8 mouse cellular contexts compared by ENCODE assay signal in the genomic region with DNA sequence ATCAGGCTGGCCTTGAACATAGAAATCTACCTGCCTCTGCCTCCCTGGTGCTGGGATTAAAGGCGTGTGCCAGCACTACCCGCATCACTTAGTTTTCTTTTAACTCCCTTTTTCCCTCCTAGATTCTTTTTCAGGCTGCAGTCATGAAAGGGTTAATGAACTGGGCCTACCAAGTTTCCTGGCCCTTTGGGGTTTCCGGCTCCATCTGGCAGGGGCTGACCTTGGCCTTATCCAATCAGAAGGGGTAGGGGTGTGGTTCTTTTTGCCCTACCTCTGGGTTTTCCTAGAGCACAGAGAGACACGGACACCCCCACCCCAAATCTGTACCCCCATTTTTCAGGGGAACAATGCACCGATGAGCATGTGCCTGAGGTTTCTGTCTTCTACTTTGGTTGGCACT. TPM values are rescaled to one million over a fixed set of nuclear protein-coding genes. Genes with fewer than 3 reads are reported as not detected.
DNase-seq lines count a peak whose midpoint lies in the region; ATAC-seq and TF ChIP-seq lines count a peak whose summit lies in the region.

No protein-coding gene starts in this region.

- H3K4me2 ChIP-seq in hindbrain, postnatal 0 days (ENCODE audit: low read depth, low read length) = peak overlapping the region; percentile 27; the same call in 1 of the 2 replicates
- H3K4me2 ChIP-seq in liver, embryonic 13.5 days = peak overlapping the region; percentile 78
- peak overlapping the region; percentile 40 for H3K4me2 ChIP-seq in neural tube, embryonic 12.5 days (replicated peaks)

- H3K27me3 ChIP-seq in hindbrain, postnatal 0 days (ENCODE audit: insufficient read depth, low read length) = no peaks in the 10 kb centered on the region
- no peaks in the 10 kb centered on the region for H3K27me3 ChIP-seq in liver, embryonic 13.5 days
- H3K27me3 ChIP-seq in neural tube, embryonic 12.5 days (replicated peaks) = no peaks in the 10 kb centered on the region

- peaks cover 43% of the 10 kb centered on the region for H3K36me3 ChIP-seq in hindbrain, postnatal 0 days (ENCODE audit: insufficient read depth, low read length)
- peaks cover 70% of the 10 kb centered on the region for H3K36me3 ChIP-seq in liver, embryonic 13.5 days
- peaks cover 48% of the 10 kb centered on the region for H3K36me3 ChIP-seq in neural tube, embryonic 12.5 days

- H3K4me3 ChIP-seq in layer of hippocampus, adult 2 months = peak overlapping the region; percentile 13
- H3K4me3 ChIP-seq in hindbrain, postnatal 0 days (ENCODE audit: low read length) = no peak overlapping the region
- peak overlapping the region; percentile 98 for H3K4me3 ChIP-seq in liver, embryonic 13.5 days (replicated peaks)
- no peak overlapping the region for H3K4me3 ChIP-seq in neural tube, embryonic 12.5 days

- 0 out of 2 replicates have a peak, but pooled peaks cover 11% of the 10 kb centered on the region for H3K4me1 ChIP-seq in hindbrain, postnatal 0 days (ENCODE audit: insufficient read depth, low read length)
- peaks cover 66% of the 10 kb centered on the region for H3K4me1 ChIP-seq in liver, embryonic 13.5 days (replicated peaks)
- H3K4me1 ChIP-seq in neural tube, embryonic 12.5 days = peaks cover 27% of the 10 kb centered on the region

- WGBS in hindbrain, postnatal 0 days = 30% methylated on average over 5 of the region's 5 CpGs
- 19% methylated on average over 5 of the region's 5 CpGs for whole genome bisulfite sequencing in liver, embryonic 13.5 days (ENCODE audit: insufficient replicate concordance)
- 48% methylated on average over 5 of the region's 5 CpGs for WGBS in neural tube, embryonic 12.5 days

- H3K9me3 ChIP-seq in hindbrain, postnatal 0 days (ENCODE audit: low read length) = no peaks in the 10 kb centered on the region
- H3K9me3 ChIP-seq in liver, embryonic 13.5 days (replicated peaks) = no peaks in the 10 kb centered on the region
- H3K9me3 ChIP-seq in neural tube, embryonic 12.5 days = no peaks in the 10 kb centered on the region

- no peak overlapping the region for H3K9ac ChIP-seq in hindbrain, postnatal 0 days (replicated peaks; ENCODE audit: low read length)
- peak overlapping the region; percentile 100 for H3K9ac ChIP-seq in liver, embryonic 13.5 days
- no peak overlapping the region for H3K9ac ChIP-seq in neural tube, embryonic 12.5 days

- 0 out of 2 replicates have a peak overlapping the region, but pooled peaks have one; percentile 8 for H3K27ac ChIP-seq in layer of hippocampus, adult 2 months
- H3K27ac ChIP-seq in hindbrain, postnatal 0 days = no peak overlapping the region
- H3K27ac ChIP-seq in liver, embryonic 13.5 days = peak overlapping the region; percentile 98
- H3K27ac ChIP-seq in neural tube, embryonic 12.5 days = no peak overlapping the region

- no peak for DNase-seq in layer of hippocampus, adult 2 months (ENCODE audit: low spot score in 2 of 2)
- DNase-seq in layer of hippocampus, postnatal 36 days = no peak
- peak; percentile 55 for DNase-seq in brain, adult 2 months (ENCODE audit: low read depth, low spot score)
- DNase-seq in gastrocnemius, postnatal 10 days = peak; percentile 77
- DNase-seq in hindbrain, postnatal 0 days (ENCODE audit: low spot score) = peak; percentile 84
- DNase-seq in liver, embryonic 13.5 days = peak; percentile 66

- no peak for TF ChIP-seq CTCF in layer of hippocampus, adult 2 months (conservative IDR thresholded peaks at IDR 0.05)
- TF ChIP-seq CTCF in hindbrain, postnatal 0 days (IDR thresholded peaks at IDR 0.05; ENCODE audit: low read depth) = no peak

- no peak for ATAC-seq in hindbrain, postnatal 0 days
- no peak for ATAC-seq in liver, embryonic 13.5 days (ENCODE audit: low read depth)
- no peak for ATAC-seq in neural tube, embryonic 12.5 days (ENCODE audit: low FRiP score, low read depth)
- ATAC-seq in frontal cortex, adult (ENCODE audit: low TSS enrichment) = no peak

RNA-seq across cellular contexts. Expression of a gene that starts 3.1 kb away (rescaled TPM):
- total RNA-seq in layer of hippocampus, adult 2 months (2021) = 10 to 100 TPM; 58.0 to 68.7 TPM
- 10 to 100 TPM; 54.7 to 60.7 TPM for total RNA-seq in layer of hippocampus, postnatal 36 days (2021)
- 10 to 100 TPM; 37.7 to 49.7 TPM for total RNA-seq in gastrocnemius, postnatal 10 days (2021)
- total RNA-seq in hindbrain, postnatal 0 days (2014; rRNA removed) = 65.1 and 71.4 TPM in 2 replicates
- 75.2 and 78.8 TPM in 2 replicates for polyA plus RNA-seq in hindbrain, postnatal 0 days (2015; fragmentation: Nextera tagmentation; extraction: Ambion mirVana)
- polyA plus RNA-seq in liver, embryonic 13.5 days (2015; fragmentation: Nextera tagmentation; extraction: Ambion mirVana) = 99.5 and 114 TPM in 2 replicates
- polyA plus RNA-seq in neural tube, embryonic 12.5 days (2016; fragmentation: Nextera tagmentation; extraction: Ambion mirVana) = 175 and 177 TPM in 2 replicates

RNA-seq across cellular contexts. Expression of a gene that starts 8.9 kb away (rescaled TPM):
- 10 to 100 TPM; 20.7 to 20.8 TPM for total RNA-seq in layer of hippocampus, adult 2 months (2021)
- 10 to 100 TPM; 19.6 to 19.7 TPM for total RNA-seq in layer of hippocampus, postnatal 36 days (2021)
- 10 to 100 TPM in 1 of 2 experiments, 1 to 10 TPM in 1; 9.1 to 11.2 TPM for total RNA-seq in gastrocnemius, postnatal 10 days (2021)
- total RNA-seq in hindbrain, postnatal 0 days (2014; rRNA removed) = 20.8 and 23.4 TPM in 2 replicates
- 16.0 and 16.2 TPM in 2 replicates for polyA plus RNA-seq in hindbrain, postnatal 0 days (2015; fragmentation: Nextera tagmentation; extraction: Ambion mirVana)
- 18.7 and 20.2 TPM in 2 replicates for polyA plus RNA-seq in liver, embryonic 13.5 days (2015; fragmentation: Nextera tagmentation; extraction: Ambion mirVana)
- polyA plus RNA-seq in neural tube, embryonic 12.5 days (2016; fragmentation: Nextera tagmentation; extraction: Ambion mirVana) = 32.5 and 34.6 TPM in 2 replicates

RNA-seq across cellular contexts. Expression of a gene that starts 15.4 kb away (rescaled TPM):
- total RNA-seq in layer of hippocampus, adult 2 months (2021) = 10 to 100 TPM; 11.5 to 11.7 TPM
- 10 to 100 TPM; 10.9 to 11.8 TPM for total RNA-seq in layer of hippocampus, postnatal 36 days (2021)
- 10 to 100 TPM; 11.7 to 15.9 TPM for total RNA-seq in gastrocnemius, postnatal 10 days (2021)
- 8.3 and 8.6 TPM in 2 replicates for total RNA-seq in hindbrain, postnatal 0 days (2014; rRNA removed)
- polyA plus RNA-seq in hindbrain, postnatal 0 days (2015; fragmentation: Nextera tagmentation; extraction: Ambion mirVana) = 11.0 and 11.8 TPM in 2 replicates
- 14.4 and 15.2 TPM in 2 replicates for polyA plus RNA-seq in liver, embryonic 13.5 days (2015; fragmentation: Nextera tagmentation; extraction: Ambion mirVana)
- 14.1 and 14.3 TPM in 2 replicates for polyA plus RNA-seq in neural tube, embryonic 12.5 days (2016; fragmentation: Nextera tagmentation; extraction: Ambion mirVana)

RNA-seq across cellular contexts. Expression of a gene that starts 15.6 kb away (rescaled TPM):
- total RNA-seq in layer of hippocampus, adult 2 months (2021) = 1 to 10 TPM; 4.4 to 5.7 TPM
- 1 to 10 TPM; 4.0 TPM for total RNA-seq in layer of hippocampus, postnatal 36 days (2021)
- total RNA-seq in gastrocnemius, postnatal 10 days (2021) = 1 to 10 TPM; 4.2 to 5.6 TPM
- total RNA-seq in hindbrain, postnatal 0 days (2014; rRNA removed) = 5.7 and 6.0 TPM in 2 replicates
- 3.5 and 4.0 TPM in 2 replicates for polyA plus RNA-seq in hindbrain, postnatal 0 days (2015; fragmentation: Nextera tagmentation; extraction: Ambion mirVana)
- 2.7 and 2.8 TPM in 2 replicates for polyA plus RNA-seq in liver, embryonic 13.5 days (2015; fragmentation: Nextera tagmentation; extraction: Ambion mirVana)
- 2.1 and 2.3 TPM in 2 replicates for polyA plus RNA-seq in neural tube, embryonic 12.5 days (2016; fragmentation: Nextera tagmentation; extraction: Ambion mirVana)

RNA-seq across cellular contexts. Expression of a gene that starts 22.1 kb away (rescaled TPM):
- 100 to 1,000 TPM; 238 to 242 TPM for total RNA-seq in layer of hippocampus, adult 2 months (2021)
- 100 to 1,000 TPM; 233 to 254 TPM for total RNA-seq in layer of hippocampus, postnatal 36 days (2021)
- total RNA-seq in gastrocnemius, postnatal 10 days (2021) = 100 to 1,000 TPM; 640 to 671 TPM
- 442 and 469 TPM in 2 replicates for total RNA-seq in hindbrain, postnatal 0 days (2014; rRNA removed)
- polyA plus RNA-seq in hindbrain, postnatal 0 days (2015; fragmentation: Nextera tagmentation; extraction: Ambion mirVana) = 256 and 260 TPM in 2 replicates
- 298 and 320 TPM in 2 replicates for polyA plus RNA-seq in liver, embryonic 13.5 days (2015; fragmentation: Nextera tagmentation; extraction: Ambion mirVana)
- polyA plus RNA-seq in neural tube, embryonic 12.5 days (2016; fragmentation: Nextera tagmentation; extraction: Ambion mirVana) = 360 and 361 TPM in 2 replicates

Comparison
In these comparisons a context has a peak if more than half of its experiments do, and no peak if none do; other contexts are left out.
1. DNase-seq: peak in brain, adult 2 months (single experiment), gastrocnemius, postnatal 10 days (single experiment), hindbrain, postnatal 0 days (single experiment) and liver, embryonic 13.5 days (single experiment); none in layer of hippocampus, adult 2 months (0 of 2) and layer of hippocampus, postnatal 36 days (0 of 2).
2. H3K27ac ChIP-seq: peak in layer of hippocampus, adult 2 months (single experiment) and liver, embryonic 13.5 days (single experiment); none in hindbrain, postnatal 0 days (single experiment) and neural tube, embryonic 12.5 days (single experiment).
3. H3K4me3 ChIP-seq: peak in layer of hippocampus, adult 2 months (single experiment) and liver, embryonic 13.5 days (single experiment); none in hindbrain, postnatal 0 days (single experiment) and neural tube, embryonic 12.5 days (single experiment).
4. H3K4me2 ChIP-seq: peak in every context shown above with its lines; median percentile 78 in liver, embryonic 13.5 days; 40 in neural tube, embryonic 12.5 days; 27 in hindbrain, postnatal 0 days.